Mouse (Mus musculus): ENCODE results near the gene Nadk2.

Nadk2 gene

DNA sequence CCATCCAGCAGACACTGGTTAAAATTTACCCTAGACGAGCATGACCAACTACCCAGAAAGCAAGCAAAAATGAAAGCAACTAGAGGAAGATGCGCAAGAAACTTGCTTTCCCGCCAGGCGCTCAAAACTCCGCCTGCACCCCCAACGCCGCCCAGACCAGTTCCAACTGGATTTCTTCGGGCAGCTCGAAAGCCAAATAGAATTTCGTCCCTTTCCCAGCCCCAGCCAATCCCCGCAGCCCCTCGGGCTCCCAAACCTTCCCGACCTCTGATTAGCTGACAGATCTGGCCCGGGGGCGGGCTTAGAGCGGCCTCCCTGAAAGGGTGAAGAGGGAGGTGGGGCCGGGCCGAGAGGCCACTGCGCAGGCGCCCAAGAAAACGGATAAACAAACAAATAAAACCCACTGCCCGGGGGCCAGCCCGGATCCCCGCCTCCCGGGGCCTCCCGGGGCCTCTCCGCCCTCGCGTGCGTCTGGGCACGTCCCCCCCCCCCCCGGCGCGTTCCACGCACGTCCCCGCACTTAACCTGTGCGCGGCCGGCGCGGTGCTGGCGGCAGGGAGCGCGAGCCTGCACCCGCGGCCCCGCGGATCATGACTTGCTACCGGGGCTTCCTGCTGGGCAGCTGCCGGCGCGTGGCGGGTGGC is at the start of gene Nadk2:
Nadk2 (plus strand) TSS at position 349 of the 644 bp plus-strand sequence.
- peak; percentile 99 for DNase-seq

DNA sequence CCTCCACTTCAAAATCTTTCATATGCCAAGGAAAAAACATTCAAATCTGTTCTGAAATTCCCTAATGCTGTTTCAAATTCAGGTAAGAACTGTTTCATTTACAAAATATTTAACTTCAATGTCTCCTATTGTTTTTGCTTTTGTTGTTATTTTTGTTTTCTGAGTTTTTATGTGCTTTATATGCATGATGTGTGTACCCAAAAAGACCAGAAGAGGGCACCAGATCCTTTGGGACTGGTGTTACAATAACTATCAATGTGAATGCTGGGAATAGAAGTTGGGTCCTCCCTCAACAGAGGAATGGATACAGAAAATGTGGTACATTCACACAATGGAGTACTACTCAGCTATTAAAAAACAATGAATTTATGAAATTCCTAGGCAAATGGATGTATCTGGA is 15.4 kb upstream of the Nadk2 start:
- DNase-seq = no peak

DNA sequence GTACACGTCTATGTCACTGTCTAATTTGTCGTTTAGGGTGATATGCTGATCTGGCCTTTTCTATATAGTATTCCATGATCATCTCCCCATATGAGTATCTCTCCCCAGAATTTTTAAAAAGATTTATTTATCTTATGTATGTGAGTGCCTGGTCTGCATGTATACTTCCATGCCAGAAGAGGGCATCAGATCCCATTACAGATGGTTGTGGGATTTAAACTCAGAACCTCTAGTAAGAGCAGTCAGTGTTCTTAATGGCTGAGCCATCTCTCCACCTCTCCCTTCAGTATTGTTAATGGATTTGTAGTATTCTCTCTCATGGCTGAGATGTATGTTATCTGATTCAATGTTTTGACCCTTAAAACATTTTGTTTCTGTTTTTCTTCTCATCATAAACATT is 11.2 kb upstream of the Nadk2 start:
- DNase-seq = no peak

DNA sequence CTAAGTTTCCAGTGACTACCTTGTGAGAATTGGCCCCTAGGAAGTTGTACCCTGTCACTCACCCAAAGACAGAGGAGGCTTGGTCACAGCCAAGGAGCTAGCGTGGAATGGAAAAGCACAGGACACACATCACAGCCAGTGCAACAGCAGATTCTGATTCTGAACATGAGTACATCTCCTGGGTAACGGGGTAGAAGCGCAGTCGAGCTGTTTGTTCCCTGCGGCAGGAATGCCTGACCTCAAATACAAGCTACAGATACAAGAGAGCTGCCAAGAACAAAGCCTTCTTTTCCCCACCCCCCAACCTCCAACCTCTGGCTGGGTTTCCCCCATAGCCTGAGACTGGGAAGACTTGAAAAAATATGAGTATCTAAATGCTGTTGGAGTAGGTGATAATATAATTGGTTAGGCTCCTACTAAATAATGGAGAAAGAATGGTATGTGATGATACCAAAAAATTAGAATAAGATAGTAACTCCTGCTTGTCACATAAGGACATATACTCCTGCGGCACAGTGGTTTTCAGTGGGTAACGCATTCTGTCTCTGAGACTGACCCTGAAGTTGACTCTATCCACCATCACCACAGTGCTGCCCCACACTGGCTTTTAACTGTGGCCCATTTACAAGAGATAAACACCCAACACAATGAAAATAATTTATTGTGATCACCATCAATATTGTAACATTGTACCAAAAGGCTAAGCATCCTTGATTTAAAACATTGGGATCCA is 9.7 kb upstream of the Nadk2 start:
- peak; percentile 41 for DNase-seq

DNA sequence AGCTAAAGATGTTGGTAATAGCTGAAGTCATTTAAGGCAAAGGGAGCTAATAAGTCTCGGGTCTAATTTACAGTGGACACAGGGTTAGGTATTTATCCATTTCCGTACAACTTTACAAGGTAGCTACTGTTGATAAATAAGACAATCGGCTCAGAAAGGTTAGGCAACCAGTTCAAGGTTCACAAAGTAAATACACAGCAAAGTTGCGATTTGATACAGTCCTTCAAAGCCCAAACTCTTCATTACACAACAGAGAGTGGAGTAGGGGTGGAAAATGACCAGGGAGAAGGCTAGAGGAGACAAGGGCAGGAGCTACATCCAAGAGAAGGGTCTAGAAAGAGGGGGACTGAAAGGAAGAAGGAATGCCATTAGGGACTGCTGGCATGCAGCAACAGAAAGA is 2.2 kb upstream of the Nadk2 start:
- DNase-seq = no peak

DNA sequence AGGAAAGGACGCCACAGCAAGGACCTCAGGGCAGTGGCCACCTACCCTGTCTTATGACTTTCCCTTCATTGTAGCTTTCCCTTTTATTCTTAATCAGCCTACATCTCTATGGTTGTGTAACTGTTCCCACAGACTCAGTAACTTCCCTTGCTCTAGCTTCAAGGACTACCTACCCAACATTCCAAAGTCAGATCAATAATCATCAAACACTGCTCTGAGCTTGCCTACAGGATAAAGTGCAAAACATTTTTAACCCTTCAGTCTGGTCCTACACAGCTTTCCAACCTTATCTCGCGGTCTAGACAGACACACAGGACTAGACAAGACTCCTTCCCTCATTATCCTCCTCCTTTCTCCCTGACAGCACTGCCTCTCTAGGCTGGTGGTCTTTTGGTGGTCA is 707 bp upstream of the Nadk2 start:
- no peak for DNase-seq

DNA sequence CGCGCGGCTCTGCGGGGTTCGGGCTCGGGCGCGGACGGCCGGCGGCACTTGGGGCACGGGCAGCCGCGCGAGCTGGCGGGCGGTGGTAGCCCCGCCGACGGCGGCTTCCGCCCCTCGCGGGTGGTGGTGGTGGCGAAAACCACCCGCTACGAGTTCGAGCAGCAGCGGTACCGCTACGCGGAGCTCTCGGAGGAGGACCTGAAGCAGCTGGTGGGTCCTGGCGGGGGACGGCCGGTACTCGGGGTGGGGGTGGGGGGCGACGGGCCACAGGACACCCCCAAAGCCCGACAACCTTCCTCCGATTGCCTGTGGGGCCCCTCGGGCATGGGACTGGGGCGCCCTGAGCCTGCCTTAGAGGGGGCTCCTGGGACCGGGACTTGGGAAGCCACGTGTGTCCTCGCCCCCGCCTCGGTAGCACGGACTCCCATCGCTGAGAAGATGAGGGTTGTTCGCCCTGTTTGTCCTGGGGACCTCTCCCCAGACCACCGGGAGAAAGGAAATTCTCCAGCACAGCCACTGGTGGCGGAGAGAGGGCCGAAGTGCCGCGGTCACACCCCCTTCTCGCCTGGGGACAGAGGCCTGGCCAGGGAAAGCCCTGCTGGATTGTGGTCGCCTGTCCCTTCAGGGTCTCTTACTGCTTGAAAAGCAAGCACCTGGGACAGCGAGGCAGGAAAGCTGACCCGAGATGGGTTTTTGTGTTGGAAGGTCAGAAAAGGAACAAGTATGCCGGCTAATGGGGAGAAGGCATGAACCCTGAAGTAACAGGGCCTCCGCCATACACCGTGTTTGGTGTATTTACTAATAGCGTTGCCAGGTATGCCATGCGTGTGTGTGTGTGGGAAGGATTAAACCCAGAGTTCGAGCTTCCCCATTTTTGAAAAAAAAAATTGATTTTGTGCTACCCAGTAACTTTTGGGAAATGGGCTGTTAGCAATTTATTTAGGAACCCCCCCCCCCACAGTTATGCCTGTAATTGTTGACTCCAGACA is 790 bp downstream of the Nadk2 start:
- peak; percentile 67 for DNase-seq

DNA sequence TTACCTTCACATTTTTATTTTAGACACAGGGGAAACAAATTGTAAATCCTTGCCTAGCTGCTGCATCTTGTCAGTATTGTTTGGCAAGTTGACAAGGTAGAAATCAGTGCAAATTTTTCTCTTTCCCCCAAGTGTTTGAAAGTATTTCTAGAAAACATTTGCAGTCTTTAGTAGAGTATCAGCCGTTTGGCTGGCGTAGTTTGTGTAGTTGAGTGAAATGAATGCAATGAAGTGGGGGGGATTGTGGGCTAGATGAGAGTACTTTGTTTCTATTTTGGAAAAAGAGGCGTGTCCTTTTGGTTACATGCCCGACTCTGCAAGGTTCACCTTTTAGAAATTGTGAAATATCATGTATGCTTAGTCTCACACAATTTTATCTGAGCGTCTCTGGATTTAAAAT is 1.6 kb downstream of the Nadk2 start:
- no peak for DNase-seq

DNA sequence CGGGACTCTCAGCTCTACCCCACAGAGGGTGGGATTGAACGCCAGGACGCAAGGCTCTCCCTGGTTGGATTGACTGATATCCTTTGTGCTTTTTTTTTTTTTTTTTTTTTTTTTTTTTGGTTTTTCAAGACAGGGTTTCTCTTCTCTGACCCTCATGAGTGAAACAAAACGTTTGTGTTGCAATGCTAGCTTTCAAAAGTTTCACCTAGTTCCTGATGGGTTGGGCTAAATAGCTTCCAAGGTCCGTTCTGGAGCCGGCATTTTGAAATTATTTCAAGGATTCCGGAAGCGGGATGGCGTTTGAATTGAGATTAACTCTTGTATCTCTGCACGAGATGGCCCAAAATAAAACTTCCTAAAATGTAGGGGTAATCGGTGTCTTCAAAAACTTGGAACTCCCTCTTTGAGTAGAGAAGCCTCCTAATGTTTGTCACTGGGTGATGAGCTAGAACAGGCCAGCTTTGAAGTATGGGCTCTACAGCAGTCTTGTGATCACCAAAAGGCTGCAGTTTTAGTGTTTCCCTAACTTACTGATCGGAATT is 2.1 kb downstream of the Nadk2 start:
- DNase-seq = no peak

DNA sequence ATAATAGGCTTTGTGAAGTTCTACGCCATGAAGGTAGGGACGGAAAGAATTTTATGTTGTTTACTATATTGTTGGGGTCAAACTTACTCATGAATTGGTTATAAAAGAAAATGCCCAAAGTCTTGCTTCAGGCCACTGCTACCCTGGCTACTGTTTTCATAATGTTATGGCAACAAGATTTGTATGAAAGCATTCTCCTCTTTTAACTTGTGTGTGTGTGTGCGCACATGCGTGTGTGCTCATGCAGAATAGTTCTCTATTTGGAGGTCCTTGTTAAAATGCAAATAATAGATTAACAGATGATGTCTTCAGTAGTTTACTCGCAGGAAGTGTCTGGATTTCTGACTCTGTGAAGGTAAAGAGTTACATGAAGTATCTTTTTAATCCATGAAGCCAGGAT is 2.6 kb downstream of the Nadk2 start:
- no peak for DNase-seq

DNA sequence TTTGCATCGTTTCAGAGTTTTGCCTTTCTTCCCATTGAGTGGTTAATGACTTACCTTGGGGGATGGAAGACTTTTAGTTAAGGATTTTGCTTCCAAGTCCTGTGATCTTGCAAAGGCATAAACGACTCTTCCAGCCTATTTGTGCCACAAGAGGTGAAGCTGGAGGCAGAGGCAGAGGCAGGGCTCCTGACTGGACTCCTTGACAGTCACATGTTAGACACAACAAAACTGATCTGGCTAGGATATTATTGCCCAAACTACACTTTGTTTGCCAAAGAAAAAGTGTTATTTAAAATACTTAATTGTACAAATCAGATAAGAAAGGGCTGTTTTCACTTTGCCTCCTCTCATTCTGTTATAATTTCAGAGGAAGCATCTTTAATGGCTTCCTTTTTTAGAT is 3.1 kb downstream of the Nadk2 start:
- no peak for DNase-seq

DNA sequence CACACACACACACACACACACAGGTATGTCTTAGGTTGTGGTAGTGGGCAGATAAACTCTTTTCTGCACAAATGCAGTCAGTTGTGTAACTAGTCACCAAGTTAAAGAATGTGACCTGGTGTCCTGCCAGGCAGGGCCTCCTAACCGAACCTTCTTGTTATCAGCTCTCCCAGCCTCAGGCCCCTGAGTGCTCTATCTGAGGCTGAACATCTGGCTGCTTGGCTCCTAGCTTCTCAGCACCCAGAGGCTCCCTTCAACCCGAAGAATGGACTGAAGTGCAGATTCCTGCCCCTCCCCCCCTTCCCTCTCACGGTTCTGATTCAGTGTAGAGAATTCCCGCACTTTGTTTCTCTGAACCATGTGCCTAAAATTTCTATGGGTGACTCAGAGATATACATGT is 3.6 kb downstream of the Nadk2 start:
- no peak for DNase-seq

DNA sequence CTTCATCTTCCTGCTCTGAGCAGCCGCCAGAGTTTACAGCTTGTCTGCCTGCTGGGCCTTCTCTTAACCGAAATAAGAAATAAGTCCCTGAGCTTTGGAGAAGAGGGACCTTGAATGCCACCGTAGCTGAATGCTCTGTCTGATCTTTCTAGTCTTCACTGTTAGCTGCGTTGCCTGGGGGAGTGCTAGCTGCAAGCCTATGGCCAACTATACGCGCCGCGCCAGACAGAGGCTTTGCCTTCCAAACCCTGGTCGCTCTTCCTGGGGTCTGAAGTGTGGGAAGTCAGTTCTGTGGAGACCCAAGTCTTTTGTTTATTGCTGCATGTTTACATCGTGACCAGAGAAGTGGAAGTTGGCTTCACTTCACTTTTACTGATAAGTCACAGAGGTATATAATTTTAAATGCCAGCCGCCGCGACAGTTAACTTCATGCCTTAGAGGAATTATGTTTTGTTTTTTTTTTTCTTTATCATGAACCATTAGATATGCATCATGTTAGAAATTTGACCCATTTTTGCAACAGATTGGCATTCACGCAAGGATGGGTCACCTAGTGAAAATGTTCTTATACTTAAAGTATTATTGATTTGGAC is 4.6 kb downstream of the Nadk2 start:
- no peak for DNase-seq

DNA sequence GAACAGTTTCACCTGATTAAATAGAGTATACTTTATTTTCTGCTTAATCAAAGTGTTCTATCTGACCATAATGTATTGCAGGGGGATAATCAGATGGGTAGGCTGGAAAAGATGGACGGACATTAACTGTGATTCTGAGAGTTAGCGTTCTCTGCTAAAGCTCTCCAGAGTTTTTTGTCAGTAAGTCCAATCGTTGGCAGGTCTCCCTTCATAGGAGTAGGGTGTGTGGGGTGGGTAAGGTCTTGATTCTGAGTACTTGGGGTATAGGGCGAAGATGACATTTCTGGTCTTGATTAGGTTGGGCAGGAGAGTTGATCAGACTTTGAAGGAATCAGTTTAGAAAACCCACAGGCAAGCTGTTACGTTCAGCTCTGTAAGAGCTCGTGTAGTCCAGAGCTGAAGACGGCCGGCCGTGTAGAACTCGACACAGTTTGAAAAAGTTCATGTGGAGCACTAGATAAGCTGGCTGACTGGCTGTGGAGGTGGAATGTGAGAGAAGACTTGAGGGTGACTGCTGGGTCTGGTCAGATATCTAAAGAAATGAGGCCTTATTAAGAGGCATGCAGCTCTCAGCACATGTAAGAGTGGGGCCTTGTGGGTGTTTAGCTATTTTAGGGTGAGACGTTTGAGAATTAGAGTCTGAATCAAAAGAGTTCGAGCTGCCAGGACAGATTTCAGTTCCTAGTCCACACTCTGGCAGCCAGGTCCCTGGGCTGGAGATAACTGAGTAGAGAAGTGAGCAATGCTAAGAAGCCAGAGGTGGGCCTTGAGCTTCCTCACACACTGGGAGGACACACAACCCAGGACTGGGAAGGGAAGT is 7.6 kb downstream of the Nadk2 start:
- no peak for DNase-seq

DNA sequence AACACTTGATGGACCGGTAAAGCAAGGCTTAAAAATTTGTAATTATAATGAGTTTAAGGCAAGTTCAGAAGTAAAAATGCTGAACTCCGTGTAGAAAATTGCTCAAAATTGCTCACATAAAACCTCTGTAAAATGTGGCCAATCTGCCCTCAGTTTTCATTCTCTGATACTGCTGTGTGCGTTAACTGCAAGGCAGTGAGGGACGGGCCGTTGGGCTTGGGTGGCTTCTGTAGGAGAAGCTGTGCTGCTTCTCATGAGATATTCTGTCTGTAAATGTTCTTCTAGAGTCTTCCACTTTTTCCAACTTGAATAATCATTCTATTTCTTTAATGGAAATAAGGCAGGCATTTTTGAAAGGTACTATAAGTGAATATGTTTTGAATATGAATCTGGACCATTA is 8.6 kb downstream of the Nadk2 start:
- no peak for DNase-seq

DNA sequence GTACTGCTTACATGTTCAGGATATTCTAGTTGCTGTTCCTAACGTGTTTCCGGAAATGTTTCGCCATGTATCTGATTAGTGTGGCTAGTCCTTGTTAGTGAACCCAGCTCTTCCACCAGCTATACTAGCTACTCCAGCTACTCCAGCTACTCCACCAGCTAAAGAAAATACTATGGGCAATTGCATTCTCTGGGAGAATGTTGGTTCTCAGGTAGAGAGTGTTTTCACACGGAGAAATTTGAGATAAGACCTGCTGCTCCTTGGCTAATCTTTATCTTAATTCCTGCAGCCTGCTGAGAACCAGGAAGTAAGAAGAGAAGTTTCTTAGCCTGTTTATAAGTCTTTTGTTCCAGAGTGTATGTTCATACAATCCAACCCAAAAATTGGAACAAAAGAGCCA is 9.1 kb downstream of the Nadk2 start:
- no peak for DNase-seq

DNA sequence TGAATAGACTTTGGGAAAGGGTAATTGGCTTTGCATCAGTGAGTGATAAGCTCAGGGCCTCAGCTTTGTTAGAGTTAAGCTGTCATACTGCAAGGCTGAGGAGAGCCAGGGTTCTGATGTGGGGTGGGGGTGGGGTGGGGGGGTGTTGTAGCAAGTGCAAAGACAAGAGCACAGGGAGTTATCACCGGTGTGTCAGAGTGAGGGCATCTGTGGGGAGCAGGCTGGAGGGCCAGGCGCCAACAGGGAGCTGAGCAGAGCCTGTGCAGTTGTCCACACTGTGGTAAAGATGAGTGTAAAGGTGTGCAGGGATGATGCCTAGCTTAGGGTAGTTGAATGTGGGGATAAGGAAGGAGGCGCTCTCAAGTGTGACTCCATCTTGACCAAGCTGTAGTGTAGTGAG is 10.2 kb downstream of the Nadk2 start:
- no peak for DNase-seq

DNA sequence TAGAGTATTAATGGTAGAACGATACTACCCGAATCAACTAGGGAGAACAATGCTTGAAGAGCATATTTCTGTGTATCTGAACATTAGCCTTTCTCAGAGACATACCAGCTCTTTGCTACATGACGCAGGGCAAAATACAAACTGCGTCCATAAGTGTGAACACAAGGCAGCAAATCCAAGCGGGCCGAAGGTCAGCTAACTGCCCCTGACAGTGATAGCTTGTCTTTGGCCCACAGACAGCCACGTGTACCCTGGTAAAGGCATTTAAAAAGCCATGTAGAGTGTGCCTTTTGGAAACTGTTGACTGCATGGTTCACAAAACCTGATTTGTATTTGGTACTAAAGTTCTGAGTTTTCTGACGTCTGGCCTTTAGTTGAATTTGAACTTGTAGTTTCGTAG is 11.7 kb downstream of the Nadk2 start:
- no peak for DNase-seq

DNA sequence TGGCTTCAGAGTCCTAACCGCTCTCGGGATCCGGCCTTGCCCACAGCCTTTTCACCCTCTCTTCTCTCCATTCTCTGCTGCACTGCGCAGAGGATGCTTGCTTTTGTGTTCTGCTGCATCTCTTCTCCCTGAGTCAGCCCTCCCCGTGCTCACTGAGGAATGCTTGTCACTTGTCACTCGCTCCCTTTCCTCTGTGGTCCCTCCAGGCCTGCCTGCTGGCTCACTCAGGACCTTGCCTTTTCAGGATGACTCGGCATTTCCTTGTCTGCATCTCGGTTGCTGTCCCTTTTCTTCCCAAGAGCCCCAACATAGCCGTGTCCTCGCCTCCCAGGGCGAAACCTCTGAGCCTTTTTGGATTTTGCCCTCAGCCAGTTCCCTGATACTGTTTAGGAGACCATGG is 15.8 kb downstream of the Nadk2 start:
- no peak for DNase-seq

DNA sequence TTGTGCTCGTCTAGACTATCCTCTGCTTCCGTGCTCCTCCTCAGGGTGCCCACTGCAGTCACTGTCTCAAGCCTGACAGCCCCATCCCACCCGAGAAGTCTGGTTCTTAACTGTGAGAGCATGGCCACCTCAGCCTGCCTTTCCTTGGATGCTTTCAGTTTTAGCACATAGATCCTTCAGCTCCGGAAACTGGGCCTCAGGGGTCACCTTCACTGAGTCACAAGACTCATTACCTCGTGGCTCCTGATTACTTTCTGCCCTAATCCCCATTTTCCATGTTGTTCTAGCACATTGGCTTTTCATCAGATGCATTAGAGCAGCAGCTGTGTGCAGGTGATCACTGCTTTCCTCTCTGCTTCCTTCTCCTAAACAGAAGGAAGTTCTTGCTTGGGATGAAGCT is 16.4 kb downstream of the Nadk2 start:
- DNase-seq = no peak

DNA sequence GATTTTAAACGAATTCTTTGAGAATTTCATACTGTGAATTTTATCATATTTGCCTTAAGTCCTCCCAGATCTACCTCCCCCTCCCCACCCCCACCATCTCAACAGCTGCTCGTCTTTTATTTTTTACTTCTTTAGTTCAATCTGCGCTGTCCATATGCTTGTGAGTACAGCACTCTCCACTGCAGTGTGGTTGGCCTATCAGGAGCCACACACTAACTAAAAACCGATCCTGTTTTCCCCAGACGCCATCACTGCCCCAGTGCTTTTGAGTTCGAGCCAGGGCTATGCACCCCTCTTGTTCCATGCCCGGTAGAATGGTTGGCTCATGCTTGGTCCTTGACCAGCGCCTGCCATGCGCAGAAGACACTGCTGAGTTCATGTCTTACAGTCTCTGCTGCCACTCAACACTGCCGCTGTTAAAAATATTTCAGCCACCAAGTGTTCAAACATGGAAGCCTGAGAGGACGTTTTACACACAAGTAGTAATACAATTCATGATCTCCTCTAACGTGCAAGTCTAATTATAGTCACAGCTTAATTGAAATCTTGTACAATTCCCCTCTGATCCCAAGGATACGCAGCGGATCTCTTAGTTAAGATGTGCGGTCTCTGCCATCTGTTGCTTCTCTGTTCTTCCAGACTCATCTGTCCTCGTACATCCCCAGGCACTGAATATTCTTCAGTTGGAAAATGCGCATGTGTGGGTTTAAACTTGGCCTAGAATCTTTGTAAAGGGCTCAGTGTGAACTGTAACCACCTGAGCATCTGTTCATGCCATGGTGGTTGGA is 17.0 kb downstream of the Nadk2 start:
- DNase-seq = no peak

Measured in cerebellum, adult 9-11 months (tissue).